Mouse (Mus musculus): Measurements from ENCODE around the gene Syne2.

DNA sequence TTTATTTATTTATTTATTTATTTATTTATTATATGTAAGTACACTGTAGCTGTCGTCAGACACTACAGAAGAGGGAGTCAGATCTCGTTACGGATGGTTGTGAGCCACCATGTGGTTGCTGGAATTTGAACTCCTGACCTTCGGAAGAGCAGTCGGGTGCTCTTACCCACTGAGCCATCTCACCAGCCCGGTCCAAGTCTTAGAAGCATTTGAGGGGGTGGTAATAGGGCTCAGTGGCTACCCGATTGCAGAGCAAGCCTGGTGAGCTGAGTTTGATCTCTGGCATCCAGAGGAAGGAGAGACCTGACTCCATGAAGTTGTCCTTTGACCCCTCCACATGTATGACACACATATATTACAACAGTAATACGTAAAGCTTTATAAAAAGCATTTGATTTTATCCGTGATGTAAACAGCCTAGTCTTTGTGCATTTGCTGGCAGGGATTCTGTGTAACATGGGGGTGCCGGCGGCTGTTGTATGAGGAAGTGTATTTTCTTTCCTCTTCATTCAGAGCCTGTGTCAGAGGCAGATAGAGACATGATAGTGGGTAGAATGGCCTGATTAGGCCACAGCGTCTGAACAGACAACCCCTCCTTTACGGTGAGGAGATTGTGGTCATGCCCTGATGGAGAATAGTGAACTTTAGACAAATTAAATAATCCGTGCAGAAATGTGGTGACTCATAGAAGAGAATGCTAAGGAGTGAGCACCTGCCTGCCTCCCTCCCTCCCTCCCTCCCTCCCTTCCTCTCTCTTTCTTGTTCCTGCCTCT, 38.3 kb downstream of the Syne2 start:
- TF ChIP-seq CTCF (conservative IDR thresholded peaks at IDR 0.05; ENCODE audit: low read length) (no peak), NANOG (IDR thresholded peaks at IDR 0.05; ENCODE audit: borderline replicate concordance, low read length) (no peak), POU5F1 (IDR thresholded peaks at IDR 0.05; ENCODE audit: borderline replicate concordance, low read length) (no peak)

Data from E14TG2a.4 (cell line).